Mouse (Mus musculus): ENCODE measurements around the gene Scarb1. TPM values are rescaled to one million over a fixed set of nuclear protein-coding genes. Genes with fewer than 3 reads are reported as not detected.
A peak's percentile ranks its signal among the peaks of the same experiment; 100 is the strongest.

Scarb1 gene
- polyA plus RNA-seq, 1 experiment: 16.8 TPM

DNA sequence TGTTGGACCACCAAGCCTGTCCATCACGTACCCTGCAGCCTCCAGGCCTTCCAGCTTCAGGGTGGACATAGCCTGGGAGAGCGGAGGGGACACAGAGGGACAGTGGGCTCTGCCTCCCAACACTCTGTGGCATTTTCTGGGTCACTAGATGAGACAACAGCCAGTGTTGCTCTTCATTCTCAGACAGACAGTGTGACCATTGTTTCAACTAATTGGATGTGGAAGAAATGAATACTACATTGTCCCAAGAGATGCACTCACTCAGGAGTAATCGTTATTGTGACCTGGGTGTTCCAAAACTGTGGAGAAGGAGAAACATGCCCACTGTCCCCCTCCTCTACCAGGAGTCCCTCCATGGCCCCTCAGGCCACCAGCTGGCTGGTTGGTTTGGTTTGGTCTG, 8.5 kb upstream of the Scarb1 start:
- no peak for TF ChIP-seq POLR2A (IDR thresholded peaks at IDR 0.05; ENCODE audit: borderline replicate concordance, insufficient read depth, low read length)
- TF ChIP-seq CTCF (IDR thresholded peaks at IDR 0.05; ENCODE audit: borderline replicate concordance, insufficient read depth, low read depth, low read length): no peak
- no peak overlapping the region for H3K4me3 ChIP-seq (replicated peaks; ENCODE audit: insufficient read depth, low read depth, low read length)
- no peak overlapping the region for H3K27ac ChIP-seq (ENCODE audit: insufficient read depth, low read length)
- H3K4me1 ChIP-seq (ENCODE audit: control insufficient read depth, insufficient read depth, low read length): no peaks in the 10 kb centered on the region
- WGBS: 61% methylated on average over 3 of the region's 3 CpGs
- DNase-seq: no peak
- H3K27me3 ChIP-seq (ENCODE audit: control insufficient read depth, insufficient read depth, low read length): no peaks in the 10 kb centered on the region

DNA sequence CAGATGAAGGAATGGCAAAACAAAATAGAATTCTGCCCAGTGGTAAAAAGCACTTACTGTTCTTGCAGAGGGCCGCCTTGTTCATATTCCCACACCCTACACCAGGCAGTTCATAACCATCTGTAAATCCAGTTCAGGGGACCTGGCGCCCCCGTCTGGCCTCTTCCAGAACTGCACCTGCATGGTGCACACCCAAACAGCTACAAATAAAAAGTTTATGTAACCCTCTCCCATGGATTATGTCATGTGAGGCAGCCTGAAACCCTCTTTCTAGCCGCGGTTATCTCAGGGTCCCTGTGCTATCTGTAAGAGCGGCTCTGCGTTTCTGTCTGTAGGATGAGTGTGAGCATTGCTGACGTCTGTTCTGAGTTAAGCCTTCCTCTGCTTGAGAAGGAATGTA, 7.6 kb upstream of the Scarb1 start:
- H3K4me1 ChIP-seq (ENCODE audit: control insufficient read depth, insufficient read depth, low read length): no peaks in the 10 kb centered on the region
- WGBS: 47% methylated on average over 8 of the region's 8 CpGs
- peak; percentile 37; the same call in 1 of the 2 replicates for TF ChIP-seq CTCF (IDR thresholded peaks at IDR 0.05; ENCODE audit: borderline replicate concordance, insufficient read depth, low read depth, low read length)
- no peak for TF ChIP-seq POLR2A (IDR thresholded peaks at IDR 0.05; ENCODE audit: borderline replicate concordance, insufficient read depth, low read length)
- no peak overlapping the region for H3K4me3 ChIP-seq (replicated peaks; ENCODE audit: insufficient read depth, low read depth, low read length)
- no peak for DNase-seq
- H3K27me3 ChIP-seq (ENCODE audit: control insufficient read depth, insufficient read depth, low read length): no peaks in the 10 kb centered on the region
- H3K27ac ChIP-seq (ENCODE audit: insufficient read depth, low read length): no peak overlapping the region

DNA sequence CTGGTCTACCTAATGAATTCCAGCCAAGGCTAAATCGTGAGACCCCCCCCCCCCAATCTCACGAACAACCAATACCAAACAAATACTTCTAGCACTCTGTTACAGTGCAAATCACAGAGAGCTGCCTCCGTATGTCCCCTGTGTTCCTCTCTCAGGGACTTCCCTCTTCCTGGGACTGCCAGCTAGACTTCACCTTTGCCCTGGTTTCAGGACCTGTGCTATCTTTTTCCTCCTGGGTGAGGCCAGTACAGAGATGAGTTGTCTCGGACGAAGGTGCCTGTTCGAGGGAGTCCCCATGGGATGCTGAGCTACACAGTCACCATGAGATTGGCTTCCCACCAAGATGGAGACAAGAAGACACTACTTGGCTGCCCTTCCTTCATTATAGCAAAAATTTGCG, 7.2 kb upstream of the Scarb1 start:
- Histone ChIP-seq H3K4me3 (replicated peaks; ENCODE audit: insufficient read depth, low read depth, low read length) (no peak overlapping the region), H3K27ac (ENCODE audit: insufficient read depth, low read length) (no peak overlapping the region), H3K27me3 (ENCODE audit: control insufficient read depth, insufficient read depth, low read length) (no peaks in the 10 kb centered on the region), H3K4me1 (ENCODE audit: control insufficient read depth, insufficient read depth, low read length) (no peaks in the 10 kb centered on the region)
- 61% methylated on average over 7 of the region's 7 CpGs for WGBS
- TF ChIP-seq POLR2A (IDR thresholded peaks at IDR 0.05; ENCODE audit: borderline replicate concordance, insufficient read depth, low read length) (no peak), CTCF (IDR thresholded peaks at IDR 0.05; ENCODE audit: borderline replicate concordance, insufficient read depth, low read depth, low read length) (no peak)
- DNase-seq: no peak

DNA sequence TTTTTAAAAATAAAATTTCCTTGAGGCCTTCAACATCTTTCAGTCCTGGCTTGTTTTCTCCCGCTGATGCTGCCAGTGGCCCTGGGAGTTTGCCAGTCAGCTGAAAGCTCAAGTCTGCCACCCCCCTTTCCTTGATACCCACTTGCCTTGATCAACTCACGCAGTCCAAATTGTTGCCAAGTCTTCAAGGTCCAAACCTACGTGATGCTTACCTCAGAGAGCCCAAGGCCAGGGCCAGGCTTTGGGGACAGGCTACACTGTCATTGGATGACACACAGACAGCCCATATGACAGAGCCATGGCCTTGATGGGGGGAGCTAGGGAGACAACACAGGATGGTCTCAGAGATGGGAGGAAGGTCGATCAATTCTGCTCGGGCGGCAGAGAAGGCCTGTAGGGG, 3.4 kb upstream of the Scarb1 start:
- peaks cover 5% of the 10 kb centered on the region; the same call in 1 of the 2 replicates for H3K4me1 ChIP-seq (ENCODE audit: control insufficient read depth, insufficient read depth, low read length)

DNA sequence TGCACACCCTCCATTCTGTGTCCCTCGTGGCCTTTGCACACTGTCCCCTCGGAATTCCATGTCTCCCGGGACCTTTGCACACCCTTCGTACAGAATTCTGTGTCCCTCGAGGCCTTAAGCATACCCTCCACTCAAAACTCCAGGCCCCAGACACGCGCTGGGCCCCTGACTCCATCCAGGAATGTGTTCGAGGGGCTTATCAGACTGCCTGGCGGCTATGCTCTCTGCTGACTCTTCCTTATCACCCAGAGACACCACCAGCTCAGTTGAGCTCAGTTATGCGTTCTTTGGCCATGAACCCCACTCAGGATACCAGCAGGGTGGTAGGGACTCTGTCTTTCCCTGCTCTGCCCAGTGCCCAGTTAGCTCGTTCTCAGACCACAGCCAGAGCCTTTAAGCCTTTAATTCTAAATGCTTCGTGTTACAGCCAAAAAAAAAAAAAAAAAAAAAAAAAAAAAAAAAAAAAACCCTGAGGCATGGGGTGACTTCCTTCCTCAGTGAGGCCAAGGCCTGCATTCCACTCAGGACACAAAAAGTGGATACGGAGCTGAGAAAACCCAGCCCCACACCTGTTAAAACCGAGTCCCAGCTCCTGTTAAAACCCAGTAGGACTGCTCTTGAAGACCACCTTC, 681 bp upstream of the Scarb1 start:
- H3K27ac ChIP-seq (ENCODE audit: insufficient read depth, low read length): no peak overlapping the region
- 67% methylated on average over 14 of the region's 14 CpGs for WGBS
- peaks cover 5% of the 10 kb centered on the region; the same call in 1 of the 2 replicates for H3K4me1 ChIP-seq (ENCODE audit: control insufficient read depth, insufficient read depth, low read length)
- H3K27me3 ChIP-seq (ENCODE audit: control insufficient read depth, insufficient read depth, low read length): no peaks in the 10 kb centered on the region
- peak overlapping the region; percentile 61 for H3K4me3 ChIP-seq (replicated peaks; ENCODE audit: insufficient read depth, low read depth, low read length)
- DNase-seq: no peak
- no peak for TF ChIP-seq POLR2A (IDR thresholded peaks at IDR 0.05; ENCODE audit: borderline replicate concordance, insufficient read depth, low read length)
- no peak for TF ChIP-seq CTCF (IDR thresholded peaks at IDR 0.05; ENCODE audit: borderline replicate concordance, insufficient read depth, low read depth, low read length)

More for the DNA sequence above, 3.4 kb upstream of the Scarb1 start:
- TF ChIP-seq POLR2A (IDR thresholded peaks at IDR 0.05; ENCODE audit: borderline replicate concordance, insufficient read depth, low read length) (no peak), CTCF (IDR thresholded peaks at IDR 0.05; ENCODE audit: borderline replicate concordance, insufficient read depth, low read depth, low read length) (no peak)
- DNase-seq: no peak
- 85% methylated on average over 6 of the region's 6 CpGs for WGBS
- H3K27ac ChIP-seq (ENCODE audit: insufficient read depth, low read length): no peak overlapping the region
- no peak overlapping the region for H3K4me3 ChIP-seq (replicated peaks; ENCODE audit: insufficient read depth, low read depth, low read length)
- no peaks in the 10 kb centered on the region for H3K27me3 ChIP-seq (ENCODE audit: control insufficient read depth, insufficient read depth, low read length)

- Histone ChIP-seq H3K4me3 (replicated peaks; ENCODE audit: insufficient read depth, low read depth, low read length) (peak overlapping the region; percentile 61), H3K4me1 (ENCODE audit: control insufficient read depth, insufficient read depth, low read length) (peaks cover 5% of the 10 kb centered on the region; the same call in 1 of the 2 replicates), H3K27me3 (ENCODE audit: control insufficient read depth, insufficient read depth, low read length) (no peaks in the 10 kb centered on the region), H3K27ac (ENCODE audit: insufficient read depth, low read length) (no peak overlapping the region)
- WGBS: 18% methylated on average over 25 of the region's 25 CpGs
- peak in 1 of 2 experiments; percentile 21 for DNase-seq
- TF ChIP-seq POLR2A (IDR thresholded peaks at IDR 0.05; ENCODE audit: borderline replicate concordance, insufficient read depth, low read length) (no peak), CTCF (IDR thresholded peaks at IDR 0.05; ENCODE audit: borderline replicate concordance, insufficient read depth, low read depth, low read length) (no peak)
Observed at GRCm38 (mm10) chr5:125339851-125340531, 903 bp downstream of the Scarb1 start.

DNA sequence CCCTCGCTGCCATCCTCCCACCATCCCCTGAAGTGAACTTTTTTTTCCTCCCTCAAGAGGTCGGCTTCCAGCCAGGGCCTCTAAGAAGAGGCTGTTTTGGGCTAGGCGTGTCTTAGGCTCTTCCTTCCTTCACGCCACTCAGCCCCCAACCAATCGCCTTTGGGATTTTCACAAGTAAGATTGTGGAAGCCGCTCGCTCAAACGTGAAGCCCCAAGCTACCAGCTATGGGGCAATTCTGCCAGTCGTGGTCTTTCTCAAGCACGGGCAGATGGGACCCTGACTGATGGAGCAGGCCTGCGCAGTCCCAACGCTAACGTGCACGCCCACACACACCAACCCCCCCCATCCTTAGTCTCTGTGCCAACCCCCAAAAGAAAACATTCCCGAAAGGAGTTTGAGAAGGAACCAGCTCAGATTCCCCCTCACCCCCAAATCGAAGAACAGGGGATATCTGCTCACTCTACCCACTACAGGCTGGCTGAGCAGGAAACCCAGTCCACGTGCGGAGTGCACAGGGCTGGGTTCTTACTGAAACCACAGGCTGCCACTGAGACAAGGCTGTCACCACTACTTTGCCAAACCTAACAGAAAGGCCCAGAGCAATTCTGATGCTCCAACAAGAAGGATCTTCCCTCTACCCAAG, 1.7 kb downstream of the Scarb1 start:
- WGBS: 42% methylated on average over 18 of the region's 18 CpGs
- DNase-seq: no peak
- H3K27ac ChIP-seq (ENCODE audit: insufficient read depth, low read length): no peak overlapping the region

More for the DNA sequence above, 1.7 kb downstream of the Scarb1 start:
- Histone ChIP-seq H3K4me1 (ENCODE audit: control insufficient read depth, insufficient read depth, low read length) (peaks cover 5% of the 10 kb centered on the region; the same call in 1 of the 2 replicates), H3K27me3 (ENCODE audit: control insufficient read depth, insufficient read depth, low read length) (no peaks in the 10 kb centered on the region), H3K4me3 (replicated peaks; ENCODE audit: insufficient read depth, low read depth, low read length) (no peak overlapping the region)
- no peak for TF ChIP-seq CTCF (IDR thresholded peaks at IDR 0.05; ENCODE audit: borderline replicate concordance, insufficient read depth, low read depth, low read length)
- no peak for TF ChIP-seq POLR2A (IDR thresholded peaks at IDR 0.05; ENCODE audit: borderline replicate concordance, insufficient read depth, low read length)

Data from cerebellum, adult 2 months (tissue).